ENCODE assay signal across 8 mouse cellular contexts in genomic region chr13:65351768-65352167, GRCm38 (mm10).
DNase-seq lines count a peak whose midpoint lies in the region; ATAC-seq lines count a peak whose summit lies in the region.
"Not testable (repeated sequence)": the region's sequence is repeated elsewhere in the genome, so short reads cannot be mapped to it uniquely, and the experiment has no call there.

No protein-coding gene starts in this region.

- not testable (repeated sequence) for H3K27me3 ChIP-seq in heart, embryonic 11.5 days (ENCODE audit: control insufficient read depth, insufficient read depth, low read length); hindbrain, embryonic 14.5 days (ENCODE audit: control insufficient read depth, insufficient read depth, low read length); kidney, embryonic 15.5 days; limb, embryonic 15.5 days; midbrain, embryonic 15.5 days (replicated peaks); stomach, embryonic 15.5 days (replicated peaks)

- not testable (repeated sequence) for H3K9me3 ChIP-seq in heart, embryonic 11.5 days (replicated peaks; ENCODE audit: control insufficient read depth, low read length); hindbrain, embryonic 14.5 days (ENCODE audit: control insufficient read depth, low read length); kidney, embryonic 15.5 days (replicated peaks); limb, embryonic 15.5 days; midbrain, embryonic 15.5 days; stomach, embryonic 15.5 days

- WGBS in heart, embryonic 11.5 days (ENCODE audit: insufficient replicate concordance) = 10% methylated on average over 26 of the region's 33 CpGs
- 14% methylated on average over 28 of the region's 33 CpGs for WGBS in hindbrain, embryonic 14.5 days
- 7% methylated on average over 29 of the region's 33 CpGs for WGBS in kidney, embryonic 15.5 days
- WGBS in limb, embryonic 15.5 days = 8% methylated on average over 31 of the region's 33 CpGs
- WGBS in midbrain, embryonic 15.5 days = 12% methylated on average over 33 of the region's 33 CpGs
- WGBS in stomach, embryonic 15.5 days = 9% methylated on average over 33 of the region's 33 CpGs

- not testable (repeated sequence) for H3K9ac ChIP-seq in heart, embryonic 11.5 days (ENCODE audit: low read depth, low read length); hindbrain, embryonic 14.5 days; kidney, embryonic 15.5 days; limb, embryonic 15.5 days; midbrain, embryonic 15.5 days; stomach, embryonic 15.5 days

- H3K4me3 ChIP-seq in heart, embryonic 11.5 days (ENCODE audit: low read depth, low read length) = peak overlapping the region; percentile 16; the same call in 1 of the 2 replicates
- H3K4me3 ChIP-seq in hindbrain, embryonic 14.5 days (replicated peaks; ENCODE audit: low read length) = peak overlapping the region; percentile 7; the same call in 1 of the 2 replicates
- peak overlapping the region; percentile 32 for H3K4me3 ChIP-seq in kidney, embryonic 15.5 days (replicated peaks)
- peak overlapping the region; percentile 9; the same call in 1 of the 2 replicates for H3K4me3 ChIP-seq in limb, embryonic 15.5 days
- H3K4me3 ChIP-seq in midbrain, embryonic 15.5 days; stomach, embryonic 15.5 days (replicated peaks): not testable (repeated sequence)

- H3K36me3 ChIP-seq in heart, embryonic 11.5 days (ENCODE audit: control insufficient read depth, insufficient read depth, low read length); hindbrain, embryonic 14.5 days (replicated peaks; ENCODE audit: control insufficient read depth, insufficient read depth); kidney, embryonic 15.5 days; limb, embryonic 15.5 days; midbrain, embryonic 15.5 days (replicated peaks); stomach, embryonic 15.5 days: not testable (repeated sequence)

- ATAC-seq in heart, embryonic 11.5 days (replicated peaks; ENCODE audit: insufficient number of reproducible peaks, low FRiP score, low TSS enrichment); hindbrain, embryonic 14.5 days (ENCODE audit: low FRiP score); kidney, embryonic 15.5 days (replicated peaks; ENCODE audit: low FRiP score); limb, embryonic 15.5 days (ENCODE audit: insufficient number of reproducible peaks, low FRiP score, low TSS enrichment, low read depth); midbrain, embryonic 15.5 days (replicated peaks); stomach, embryonic 15.5 days (ENCODE audit: insufficient read depth, low FRiP score, low read depth): not testable (repeated sequence)

- DNase-seq in ES-CJ7 (ENCODE audit: low read depth, low spot score) = peak; percentile 83
- DNase-seq in cerebellum, postnatal 10 days = peak; percentile 1 to 5
- DNase-seq in hindbrain, embryonic 14.5 days (ENCODE audit: low spot score) = not testable (repeated sequence)

- H3K27ac ChIP-seq in heart, embryonic 11.5 days (ENCODE audit: low read depth, low read length); hindbrain, embryonic 14.5 days; kidney, embryonic 15.5 days; limb, embryonic 15.5 days; midbrain, embryonic 15.5 days; stomach, embryonic 15.5 days: not testable (repeated sequence)

- H3K4me1 ChIP-seq in heart, embryonic 11.5 days (ENCODE audit: control insufficient read depth, insufficient read depth, low read length); hindbrain, embryonic 14.5 days (replicated peaks; ENCODE audit: control insufficient read depth, insufficient read depth, low read length); kidney, embryonic 15.5 days; limb, embryonic 15.5 days; midbrain, embryonic 15.5 days; stomach, embryonic 15.5 days: not testable (repeated sequence)

- peak overlapping the region; percentile 49 for H3K4me2 ChIP-seq in heart, embryonic 11.5 days
- peak overlapping the region; percentile 34 for H3K4me2 ChIP-seq in hindbrain, embryonic 14.5 days (replicated peaks)
- H3K4me2 ChIP-seq in kidney, embryonic 15.5 days = peak overlapping the region; percentile 57
- H3K4me2 ChIP-seq in limb, embryonic 15.5 days = peak overlapping the region; percentile 31
- H3K4me2 ChIP-seq in midbrain, embryonic 15.5 days = peak overlapping the region; percentile 29
- peak overlapping the region; percentile 42 for H3K4me2 ChIP-seq in stomach, embryonic 15.5 days
